Mouse (Mus musculus) G1E (cell line): Measurements from ENCODE around the gene Hoxb4.

ENCODE experiments used
- CTCF ChIP-seq: IDR thresholded peaks from 2 replicates; pipeline ENCODE4 v1.5.1; 2012; ENCODE audit warnings: low read depth, low read length, inconsistent platforms, mixed read lengths
- GATA1 ChIP-seq: IDR thresholded peaks from 2 replicates; pipeline ENCODE4 v1.6.1; 2012; ENCODE audit warnings: borderline replicate concordance, low read length, inconsistent platforms, mixed read lengths
- TAL1 ChIP-seq: conservative IDR thresholded peaks from 2 replicates; pipeline ENCODE4 v1.6.1; 2012; ENCODE audit warnings: low read depth, low read length, inconsistent platforms, mixed read lengths

DNA sequence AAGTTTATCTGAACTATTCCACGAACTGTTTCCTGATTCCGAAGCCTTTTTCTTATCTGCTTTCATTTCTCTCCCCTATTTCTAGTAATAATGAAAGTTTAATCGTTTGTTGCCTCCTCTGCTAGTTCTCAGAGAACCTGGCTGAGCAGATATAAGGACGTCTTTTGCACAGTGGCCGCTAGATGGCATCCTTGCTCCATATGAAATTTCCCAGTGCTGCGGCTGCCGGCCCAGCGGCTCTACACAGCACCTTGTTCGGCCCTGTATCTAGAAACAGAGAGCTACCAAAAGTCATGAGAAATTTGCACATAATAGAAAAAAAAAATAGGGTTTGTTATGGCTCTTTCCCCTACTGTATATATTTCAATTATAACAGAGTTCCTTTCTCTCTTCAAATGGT lies 39.3 kb upstream of the Hoxb4 start:
- TF ChIP-seq TAL1 (no peak), CTCF (peak; percentile 40), GATA1 (no peak)
